Mouse (Mus musculus) thymus, postnatal 36 days (tissue): ENCODE data around the gene Emb.
"Not testable (repeated sequence)": the region's sequence is repeated elsewhere in the genome, so short reads cannot be mapped to it uniquely, and the experiment has no call there.

ENCODE experiments used
- DNase-seq, 2 experiments: peaks; one replicate each; pipeline ENCODE4 v3.0.0; 2022; ENCODE audit warnings: mixed read lengths in 2 of 2

Emb gene

DNA sequence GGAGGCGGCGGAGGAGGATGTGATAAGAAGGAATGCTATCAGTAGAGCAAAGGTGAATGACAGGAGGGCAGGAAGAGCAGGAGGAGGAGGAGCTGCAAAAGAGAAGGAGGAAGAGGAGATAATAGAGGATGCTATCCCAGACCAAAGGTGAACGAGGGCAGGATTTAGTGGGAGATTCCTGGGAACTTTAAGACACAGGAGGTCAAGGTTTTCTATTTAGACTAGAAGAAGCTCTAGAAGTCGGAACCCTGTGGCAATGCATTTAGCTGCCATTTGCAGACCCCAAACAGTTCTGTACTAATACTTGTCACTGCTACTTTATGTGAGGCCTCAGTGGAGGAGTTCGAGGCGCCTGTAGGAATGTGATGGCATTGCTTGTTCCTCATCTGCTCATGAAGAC, at the start of gene Emb:
Emb (plus strand) TSS at position 301 of the 400 bp plus-strand sequence.
- DNase-seq, result no peak

DNA sequence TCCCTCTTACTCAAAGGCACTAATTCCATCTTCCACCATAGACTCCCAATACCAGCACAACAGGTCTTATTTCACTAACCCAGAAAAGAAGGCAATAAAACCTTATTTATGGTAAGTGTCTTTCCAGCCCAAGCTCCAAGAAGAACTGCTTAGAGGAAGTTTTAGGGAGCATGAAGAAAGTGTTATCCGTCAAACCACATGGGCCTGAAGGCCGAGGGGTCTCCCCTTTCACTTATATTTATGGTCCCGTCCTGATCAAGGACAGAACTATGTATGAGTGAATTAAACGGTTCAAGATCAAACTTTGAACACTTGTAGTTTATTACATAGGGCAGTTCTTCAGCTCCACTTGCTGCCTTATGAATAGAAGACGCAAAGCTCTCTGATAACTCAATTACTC, 44.4 kb upstream of the Emb start:
- no peak for DNase-seq

DNA sequence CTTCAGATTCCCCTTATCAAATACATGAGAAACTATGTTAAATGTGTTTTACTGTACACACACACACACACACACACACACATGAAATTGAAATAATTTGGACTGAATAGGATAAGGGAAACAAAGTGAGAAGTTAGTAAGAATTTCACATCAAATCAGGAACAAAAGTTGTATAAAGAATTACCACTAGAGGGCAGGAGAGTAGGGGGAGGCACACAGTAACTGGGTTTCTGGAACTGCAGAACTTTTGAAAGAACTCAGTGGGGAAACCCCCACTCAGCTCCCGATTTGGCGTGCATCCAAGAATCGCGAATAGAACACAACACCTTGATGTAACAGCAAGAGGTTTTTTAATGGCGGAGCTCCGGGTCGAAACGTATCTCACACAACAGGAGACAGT, 43.3 kb upstream of the Emb start:
- no peak for DNase-seq

DNA sequence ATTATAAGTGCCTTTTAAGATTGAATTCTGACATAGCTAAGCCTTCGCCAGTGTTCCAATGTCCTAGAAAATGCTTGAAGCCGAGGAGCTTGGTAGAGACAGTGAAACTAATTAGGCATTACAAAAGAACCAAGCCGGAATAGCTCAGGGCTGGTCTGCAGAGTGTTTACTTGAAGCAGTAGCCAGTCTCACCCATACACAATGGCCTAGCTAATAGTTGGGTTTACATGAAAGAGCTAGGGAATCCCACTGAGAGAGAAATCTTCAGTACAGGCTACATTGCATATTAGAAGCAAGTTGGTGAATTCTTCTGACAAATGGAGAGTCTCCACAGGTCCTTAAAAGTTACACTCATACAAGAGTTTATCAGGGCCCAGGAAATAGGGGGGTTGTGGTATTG, 27.4 kb upstream of the Emb start:
- not testable (repeated sequence) for DNase-seq

DNA sequence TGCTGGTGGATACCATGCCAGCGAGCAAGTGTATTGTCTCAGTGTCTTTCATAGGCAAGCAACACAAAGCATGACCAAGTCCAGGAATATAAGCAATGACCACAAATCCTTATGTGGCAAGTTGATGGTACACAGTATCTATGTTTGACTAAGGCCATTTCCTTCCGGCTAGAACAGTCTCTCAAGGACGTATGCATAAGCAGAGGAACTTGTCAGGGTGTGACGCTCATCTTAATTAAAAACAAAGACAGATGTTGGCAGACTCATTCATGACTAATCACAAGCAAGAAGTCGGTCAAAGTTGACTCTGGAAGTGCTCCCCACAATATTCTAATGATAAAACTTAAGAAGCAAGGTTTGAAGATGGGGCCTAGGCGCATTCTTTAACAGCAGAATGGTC, 25.0 kb upstream of the Emb start:
- no peak for DNase-seq

DNA sequence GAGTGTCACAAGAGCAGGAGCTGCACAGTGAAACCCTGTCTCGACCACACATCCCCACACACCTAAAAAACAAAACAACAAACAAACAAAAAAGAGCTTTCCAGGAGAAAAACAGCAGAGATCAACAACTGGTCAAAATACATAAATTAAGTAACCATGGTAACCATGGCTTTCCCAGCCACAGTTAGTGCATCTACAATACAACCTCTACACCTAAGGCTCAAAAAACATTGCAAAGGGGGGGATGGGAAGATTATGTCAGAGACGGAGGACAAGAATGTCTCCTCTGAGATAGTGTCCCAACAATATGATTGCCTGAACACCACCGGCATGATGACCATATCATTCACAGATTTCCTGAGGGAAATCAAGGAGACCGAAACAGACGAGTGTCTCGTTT, 23.0 kb upstream of the Emb start:
- no peak for DNase-seq

DNA sequence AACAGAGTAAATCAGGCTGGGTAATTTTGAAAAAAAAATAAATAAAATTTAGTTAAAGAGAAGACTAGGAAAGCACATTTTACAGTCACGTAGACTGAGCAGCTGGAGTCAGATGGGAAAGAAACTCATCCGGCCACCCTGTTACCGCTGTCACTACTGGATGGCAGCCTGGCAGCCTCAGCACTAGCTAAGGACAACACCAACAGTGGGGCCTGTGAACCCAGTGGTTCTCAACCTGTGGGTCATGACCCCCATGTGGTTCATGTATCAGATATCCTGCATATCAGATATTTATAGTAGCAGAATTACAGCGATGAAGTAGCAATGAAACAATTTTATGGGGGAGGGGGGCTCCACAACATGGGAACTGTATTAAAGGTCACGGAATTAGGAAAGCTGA, 16.2 kb upstream of the Emb start:
- no peak for DNase-seq

DNA sequence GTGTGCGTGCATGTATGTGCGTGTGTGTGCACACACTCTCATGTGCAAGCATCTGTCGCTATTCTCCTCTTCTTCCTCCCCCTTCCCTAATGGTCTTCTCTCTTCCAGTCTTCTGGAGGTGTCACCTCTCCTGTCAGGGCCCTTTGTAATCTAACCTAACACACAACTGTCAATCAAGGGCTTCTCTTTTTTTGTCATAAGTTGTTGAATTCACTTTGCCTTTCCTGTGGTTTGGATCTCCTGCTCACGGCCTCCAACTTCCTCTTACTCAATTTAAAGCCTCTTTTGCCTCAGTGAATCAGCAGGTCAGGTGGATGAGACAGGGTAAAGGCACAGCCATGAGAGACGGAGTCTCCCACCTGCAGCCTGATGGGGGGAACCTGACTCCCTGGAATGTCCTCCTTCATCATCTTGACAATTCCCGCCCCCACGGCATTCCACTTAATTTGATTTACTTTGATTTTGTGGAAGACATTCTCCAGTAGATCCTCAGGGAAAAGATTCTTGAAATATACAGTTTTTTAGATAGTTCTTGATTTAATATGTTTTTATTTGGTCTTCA, 14.8 kb upstream of the Emb start:
- DNase-seq, result no peak

DNA sequence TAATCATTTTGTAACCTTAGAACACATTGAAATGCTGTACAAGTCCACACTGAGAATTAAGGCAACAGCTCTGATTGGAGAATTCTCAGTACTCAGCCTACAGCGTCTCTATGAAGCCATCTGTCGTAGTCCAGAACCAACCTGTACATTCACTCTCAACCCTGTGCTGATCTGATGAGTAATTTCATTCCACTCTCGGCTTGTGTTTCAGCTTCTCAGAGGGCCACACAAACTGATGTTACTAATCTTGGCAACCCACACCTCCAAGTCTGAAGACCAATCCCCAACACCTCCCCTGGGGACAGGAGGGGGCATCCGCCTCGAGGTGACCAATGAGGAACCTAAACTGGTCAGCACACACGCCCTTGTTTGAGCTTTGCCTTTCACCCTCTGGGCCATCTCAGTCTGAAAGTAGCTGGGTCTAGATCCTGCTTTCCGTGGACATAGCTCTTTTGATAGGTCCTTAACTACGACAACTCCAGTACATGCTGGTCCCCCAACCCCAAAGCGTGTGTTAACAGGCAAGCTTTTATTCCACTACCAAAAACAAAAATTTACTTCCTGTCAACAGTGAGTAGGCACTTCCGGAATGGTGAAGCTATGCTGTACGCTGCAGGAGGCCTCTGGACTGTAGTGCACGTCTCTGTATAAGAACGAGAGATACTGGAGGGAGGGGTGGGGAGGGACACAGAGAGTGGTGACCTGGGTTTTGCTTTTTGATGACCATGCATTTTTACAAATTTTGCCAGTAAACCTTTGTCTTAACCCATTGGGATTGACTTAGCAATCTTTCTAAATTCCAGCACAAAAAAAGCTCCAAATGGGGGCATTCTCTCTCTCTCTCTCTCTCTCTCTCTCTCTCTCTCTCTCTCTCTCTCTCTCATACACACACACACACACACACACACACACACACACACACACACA, 12.5 kb upstream of the Emb start:
- peak in 1 of 2 experiments; percentile 43 for DNase-seq

DNA sequence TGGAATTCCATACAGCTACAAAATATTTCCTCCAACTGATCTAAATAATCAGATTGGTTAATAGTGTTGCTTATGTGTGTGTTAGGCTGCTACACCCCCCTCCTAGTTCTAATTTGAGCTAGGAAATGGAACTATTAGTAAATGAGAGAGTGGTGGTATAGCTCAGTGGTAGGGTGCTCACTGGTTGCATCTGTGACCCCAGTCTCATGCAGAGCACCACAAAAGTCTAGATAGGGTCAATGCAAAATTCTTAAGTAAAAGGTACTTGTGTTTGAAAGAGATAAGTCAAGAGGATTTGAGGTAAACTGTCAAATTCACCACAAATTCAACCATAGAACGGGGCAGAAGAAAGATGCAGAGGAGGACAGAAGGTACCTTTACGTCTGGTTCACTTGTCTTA, 10.7 kb upstream of the Emb start:
- no peak for DNase-seq

DNA sequence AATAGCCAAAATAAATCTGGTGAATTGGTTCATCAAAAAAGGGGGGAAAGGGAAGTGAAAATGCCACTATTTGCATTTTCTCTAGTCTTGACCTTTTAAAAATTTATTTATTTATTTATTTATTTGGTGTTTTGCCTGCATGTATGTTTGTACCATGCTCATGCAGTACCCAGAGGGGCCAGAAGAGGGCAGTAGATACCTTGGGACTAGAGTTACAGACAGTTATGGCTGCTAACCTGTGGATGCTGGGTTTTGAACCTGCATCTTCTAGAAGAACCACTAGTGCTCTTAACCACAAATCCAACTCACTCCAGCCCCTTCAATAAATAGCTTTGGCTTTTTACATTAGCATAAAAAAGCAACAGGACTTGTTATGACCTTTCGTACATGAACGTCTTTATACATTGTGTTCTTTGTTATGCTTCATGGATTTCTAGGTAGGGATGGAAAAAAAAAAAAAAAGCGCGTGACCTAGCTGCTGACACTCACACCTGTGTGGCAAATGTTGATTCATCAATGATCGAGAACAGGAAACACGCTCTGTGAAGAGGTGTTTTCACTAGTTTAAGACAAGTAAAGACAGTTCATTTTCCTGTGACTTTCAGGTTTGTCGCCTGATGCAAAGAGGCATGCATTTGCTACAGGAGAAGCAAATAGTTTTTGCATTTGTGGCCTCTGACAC, 9.8 kb upstream of the Emb start:
- DNase-seq, result peak; percentile 84 to 88

DNA sequence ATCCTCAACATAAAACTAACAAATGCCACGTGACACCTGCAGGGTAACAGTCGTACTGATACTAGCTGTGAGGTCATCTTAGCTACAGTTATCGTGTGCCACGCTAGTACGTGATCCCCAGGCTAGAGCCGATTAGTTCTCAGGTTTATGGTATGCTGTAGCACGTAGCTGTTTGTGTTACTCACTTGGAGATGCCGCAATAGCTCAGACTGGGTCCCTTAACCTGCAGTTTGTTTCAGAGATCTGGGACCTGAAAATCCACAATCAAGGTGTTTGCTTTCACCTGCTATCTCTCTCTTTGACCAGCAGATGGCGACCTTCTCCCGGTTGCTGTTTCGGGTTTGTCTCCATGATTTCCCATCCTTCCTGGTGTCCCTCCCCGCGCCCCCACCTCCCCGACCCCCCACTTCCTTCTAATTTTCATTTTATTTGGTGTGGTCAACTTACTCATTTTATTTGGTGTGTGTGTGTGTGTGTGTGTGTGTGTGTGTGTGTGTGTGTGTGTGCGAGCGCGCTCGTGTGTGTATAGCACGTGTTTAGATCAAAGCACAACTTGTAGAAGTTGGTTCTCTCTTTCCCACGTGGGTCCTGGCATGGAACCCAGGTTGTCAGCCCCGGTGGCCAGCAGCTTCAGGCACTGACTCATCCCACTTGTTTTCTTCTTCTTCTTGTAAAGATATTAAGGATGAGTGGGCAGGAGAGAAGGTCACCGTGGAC, 5.4 kb upstream of the Emb start:
- DNase-seq, result peak; percentile 43 to 44

DNA sequence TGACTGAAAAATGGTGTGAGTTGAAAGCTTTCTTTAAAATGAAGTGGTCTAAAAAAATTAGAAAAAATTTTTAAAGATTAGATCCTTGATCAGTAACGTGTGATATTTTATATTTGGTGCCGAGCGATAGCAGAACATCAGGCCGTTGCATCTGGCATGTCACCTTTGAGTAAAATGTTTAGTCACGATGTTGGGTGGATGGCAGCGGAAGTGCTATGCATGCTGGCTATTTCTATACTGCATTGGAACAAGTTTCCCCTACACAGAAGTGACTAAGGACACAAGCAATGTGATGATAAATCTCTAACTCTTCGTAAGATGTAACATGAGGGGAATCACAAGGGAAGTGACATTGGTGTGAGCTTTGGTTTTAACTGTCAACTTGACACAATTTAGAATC, 3.7 kb upstream of the Emb start:
- no peak for DNase-seq

DNA sequence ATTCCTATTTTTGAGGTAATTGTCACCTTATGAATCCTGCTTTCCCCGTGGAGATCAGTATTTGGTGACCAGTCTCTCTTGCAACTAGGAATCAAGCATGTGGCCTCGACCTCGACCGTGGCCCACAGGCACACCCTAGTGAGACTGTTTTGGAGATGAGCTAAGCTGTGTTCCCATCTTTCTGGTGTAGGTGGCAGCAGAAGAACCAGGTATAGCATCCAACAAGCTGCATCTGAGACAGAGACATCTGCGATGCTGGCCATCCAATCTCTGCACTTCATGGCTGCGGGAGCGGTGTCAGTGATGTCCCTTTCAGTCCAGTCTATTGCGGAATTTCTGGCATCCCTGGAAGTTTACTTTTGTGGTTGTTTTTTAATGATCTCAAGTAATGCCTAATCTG, 2.3 kb upstream of the Emb start:
- DNase-seq, result no peak

DNA sequence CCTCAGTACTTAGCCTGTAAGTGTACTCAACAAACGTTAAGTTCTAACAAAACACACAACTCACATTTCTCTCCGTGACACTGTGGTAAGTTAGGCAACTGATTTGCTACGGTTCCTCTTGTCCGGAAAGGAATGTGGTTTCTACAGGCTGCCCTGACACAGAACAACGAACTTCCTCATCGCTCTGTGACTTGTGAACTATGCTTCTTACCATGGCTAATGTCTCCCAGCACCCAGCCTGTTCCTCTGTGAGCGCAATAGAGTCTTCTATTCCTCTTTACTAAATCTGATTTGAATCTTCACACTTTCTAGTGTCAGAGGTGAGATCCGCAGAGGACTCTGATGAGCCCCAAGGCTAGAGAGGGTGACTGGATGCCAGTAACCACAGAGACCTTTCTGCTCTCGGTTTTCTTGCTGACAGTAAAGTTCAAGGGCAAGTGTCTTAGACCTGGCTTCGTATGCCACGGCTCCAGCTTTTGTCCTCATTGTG, 3.1 kb downstream of the Emb start:
- DNase-seq, result peak; percentile 44 to 51

DNA sequence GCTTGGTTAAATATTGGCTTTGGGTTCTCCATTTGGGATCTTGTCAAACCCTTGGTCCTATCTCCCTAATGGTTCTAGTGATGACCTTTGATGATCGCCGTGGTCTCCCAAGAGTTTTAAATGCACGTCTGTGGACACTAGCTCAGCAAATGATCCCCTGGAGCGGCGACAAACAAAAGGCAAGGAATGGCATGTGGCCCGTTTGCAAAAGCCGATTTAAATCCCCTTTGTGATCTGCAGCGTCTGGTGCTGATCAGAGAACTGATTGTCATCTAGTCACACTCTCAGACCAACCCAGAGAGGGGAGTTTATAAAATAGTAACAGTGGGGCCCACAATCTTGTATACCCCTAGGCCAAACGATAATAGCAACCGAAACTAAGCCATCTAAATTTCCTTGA, 7.1 kb downstream of the Emb start:
- DNase-seq, result peak; percentile 37 to 40

DNA sequence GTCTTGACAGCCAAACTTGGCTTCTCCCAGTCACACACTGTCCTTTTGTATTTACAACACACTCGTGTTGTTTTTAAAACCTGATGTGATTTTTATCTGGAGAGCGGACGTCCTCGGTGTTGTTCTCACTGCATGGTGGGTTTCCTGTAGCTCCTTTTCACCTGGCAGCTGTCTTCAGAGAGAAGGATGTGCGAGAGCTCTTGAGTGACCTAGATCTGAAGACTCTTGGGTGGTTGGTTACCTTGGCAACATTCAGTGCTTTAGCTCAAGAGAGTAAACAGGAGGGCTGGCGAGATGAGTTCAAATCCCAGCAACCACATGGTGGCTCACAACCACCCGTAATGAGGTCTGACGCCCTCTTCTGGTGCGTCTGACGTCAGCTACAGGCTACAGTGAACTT, 7.8 kb downstream of the Emb start:
- peak; percentile 61 to 77 for DNase-seq

DNA sequence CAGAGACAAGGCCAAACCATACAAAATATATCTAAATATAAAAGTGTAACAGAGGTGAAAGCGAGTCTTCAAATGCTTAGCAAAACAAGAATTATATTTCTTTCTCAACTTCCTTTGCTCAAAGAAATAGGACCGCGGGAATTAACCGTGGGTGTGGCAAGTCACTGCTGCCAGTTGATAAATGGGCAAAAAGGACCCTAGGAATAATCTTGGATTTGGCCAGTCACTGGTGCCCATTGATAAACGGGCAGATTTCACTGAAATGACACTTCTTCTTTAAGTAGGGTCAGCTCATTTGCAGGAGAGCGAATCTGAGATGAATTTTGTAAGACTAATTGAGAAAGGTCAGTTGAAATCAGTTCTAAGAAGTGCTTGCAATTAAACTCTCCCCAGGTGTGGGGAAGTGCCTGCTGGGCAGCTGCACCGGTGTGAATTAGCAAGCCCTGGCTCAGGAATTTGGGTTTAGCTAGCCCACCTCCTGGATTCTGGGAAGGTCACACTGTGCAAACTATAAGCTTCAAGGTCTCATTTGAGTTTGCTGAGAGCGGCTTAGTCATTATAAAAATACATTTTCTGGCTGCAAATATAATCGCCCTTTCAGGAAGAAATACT, 8.5 kb downstream of the Emb start:
- no peak for DNase-seq

DNA sequence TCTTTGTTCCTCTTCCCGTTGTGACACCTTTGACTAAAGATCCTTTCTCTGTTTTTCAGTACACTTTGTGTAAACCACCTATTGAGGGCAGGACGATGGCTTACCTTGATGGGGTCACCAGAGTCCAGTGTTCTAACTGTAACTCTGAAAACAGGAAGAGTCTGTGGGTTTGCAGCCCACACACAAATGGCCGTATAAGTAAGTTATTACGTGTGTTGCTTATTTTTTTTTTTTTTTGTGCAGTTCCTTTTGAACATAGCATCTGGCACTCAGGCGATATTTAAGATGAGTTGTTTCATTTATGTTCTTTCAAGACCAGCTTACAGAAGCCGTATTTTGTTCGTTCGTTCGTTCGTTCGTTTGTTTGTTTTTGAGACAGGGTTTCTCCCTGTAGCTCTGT, 9.3 kb downstream of the Emb start:
- no peak for DNase-seq

DNA sequence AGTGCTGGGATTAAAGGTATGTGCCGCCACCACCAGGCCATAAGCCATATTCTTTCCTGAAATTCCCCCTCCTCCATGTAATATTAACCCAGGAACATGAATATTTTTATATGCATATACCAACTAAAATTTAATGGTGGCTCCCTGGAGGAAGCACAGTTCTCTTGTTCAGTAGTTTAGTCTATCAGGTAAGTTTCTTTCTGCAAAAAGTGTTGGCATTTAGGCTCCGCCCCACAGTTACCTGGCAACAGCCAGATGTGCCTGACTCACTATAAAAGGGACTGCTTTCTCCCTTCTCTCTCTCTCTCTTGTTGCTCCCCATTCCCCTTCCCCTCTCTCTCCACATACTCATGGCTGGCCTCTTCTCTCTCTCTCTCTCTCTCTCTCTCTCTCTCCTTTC, 9.8 kb downstream of the Emb start:
- peak; percentile 57 to 74 for DNase-seq

DNA sequence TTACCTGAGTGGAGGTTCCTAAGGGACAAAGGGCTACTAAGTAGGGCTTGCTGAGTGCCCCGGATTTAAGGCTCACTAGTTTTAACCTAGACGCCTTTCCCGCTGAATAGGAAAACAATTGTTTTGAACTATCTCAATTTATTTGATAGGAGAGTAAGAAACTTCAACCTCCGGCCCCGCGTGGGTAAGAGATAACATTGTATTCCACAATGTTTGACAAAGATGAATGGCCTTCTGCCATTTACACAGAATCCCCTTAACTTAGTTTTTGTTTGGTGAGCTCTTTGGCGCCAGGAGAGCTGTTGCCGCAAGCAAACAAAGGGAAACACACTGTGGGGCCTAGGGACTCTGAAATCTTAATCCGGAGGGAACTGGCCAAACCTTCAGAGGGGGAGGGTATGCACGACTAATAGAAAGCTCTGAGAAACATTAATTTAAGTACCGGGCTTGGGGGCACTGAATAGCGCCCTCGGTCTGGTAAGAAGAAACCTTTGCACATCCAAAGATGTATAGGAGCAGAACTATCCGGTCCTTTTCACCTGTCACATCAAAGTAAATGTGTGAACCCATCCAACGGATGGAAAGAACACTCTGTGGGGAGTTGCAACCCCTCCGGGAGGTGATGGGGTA, 11.7 kb downstream of the Emb start:
- DNase-seq, result no peak
